In the genomic region with DNA sequence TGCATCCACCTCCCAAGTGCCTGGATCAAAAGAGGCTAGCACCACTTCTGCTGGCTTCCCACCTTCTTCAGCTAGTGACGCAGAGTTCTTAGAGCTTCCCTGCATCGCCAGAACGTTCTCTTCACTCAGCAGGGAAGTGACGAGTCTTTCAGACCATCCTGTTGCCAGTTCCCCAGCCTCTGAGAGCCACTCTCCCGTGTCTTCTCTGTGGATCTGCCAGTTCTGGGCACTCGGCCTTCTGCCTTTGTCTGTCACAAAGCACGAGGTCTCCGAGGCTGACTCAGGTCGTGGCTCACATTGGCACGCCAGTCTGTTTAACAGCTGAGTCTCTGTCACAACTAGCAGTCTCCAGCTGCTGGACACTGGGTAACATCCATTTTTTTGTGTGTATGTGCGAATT, we compare ENCODE assay signal across 8 mouse cellular contexts. TPM values are rescaled to one million over a fixed set of nuclear protein-coding genes. Genes with fewer than 3 reads are reported as not detected.
DNase-seq lines count a peak whose midpoint lies in the region; TF ChIP-seq lines count a peak whose summit lies in the region.

No protein-coding gene starts in this region.

- no peak for TF ChIP-seq POLR2A in cerebellum, adult 2 months (IDR thresholded peaks at IDR 0.05; ENCODE audit: borderline replicate concordance, insufficient read depth, low read length)

- H3K4me3 ChIP-seq in cerebellum, adult 2 months (replicated peaks; ENCODE audit: insufficient read depth, low read depth, low read length), result no peak overlapping the region
- H3K4me3 ChIP-seq in left cerebral cortex, adult 2 months, result no peak overlapping the region

- DNase-seq in cerebellum, adult 2 months, result peak; percentile 59 to 70
- DNase-seq in cerebellum, adult 9-10 months, result no peak
- DNase-seq in Muller cell, postnatal 12 days (ENCODE audit: inconsistent ontology term), result peak; percentile 93
- DNase-seq in heart, adult 8-10 months (ENCODE audit: low spot score), result peak; percentile 58
- DNase-seq in left cerebral cortex, adult 2 months (ENCODE audit: extremely low spot score in 1 of 2, low spot score in 2 of 2), result peak; percentile 38 to 45
- DNase-seq in kidney, adult 8-10 months, result no peak
- DNase-seq in urinary bladder, adult 18-20 months (ENCODE audit: low spot score in 2 of 2), result no peak
- DNase-seq in kidney, postnatal 25 days, result no peak

- H3K27ac ChIP-seq in cerebellum, adult 2 months (ENCODE audit: insufficient read depth, low read length), result no peak overlapping the region; the same call in 1 of the 2 replicates
- peak overlapping the region; percentile 61; the same call in 1 of the 2 replicates for H3K27ac ChIP-seq in left cerebral cortex, adult 2 months

- H3K4me1 ChIP-seq in cerebellum, adult 2 months (ENCODE audit: control insufficient read depth, insufficient read depth, low read length), result peaks cover 26% of the 10 kb centered on the region

- WGBS in cerebellum, adult 2 months, result 16% methylated on average over 11 of the region's 11 CpGs

- intact Hi-C loops in left cerebral cortex, adult 2 months (cut with DNase I), result loop anchor here (1.0 kb wide), 2 partner anchors 12 to 26 kb away; no protein-coding TSS in a partner anchor

- TF ChIP-seq CTCF in cerebellum, adult 2 months (IDR thresholded peaks at IDR 0.05; ENCODE audit: borderline replicate concordance, insufficient read depth, low read depth, low read length), result no peak
- no peak for TF ChIP-seq CTCF in left cerebral cortex, adult 2 months (IDR thresholded peaks at IDR 0.05)

- H3K27me3 ChIP-seq in cerebellum, adult 2 months (ENCODE audit: control insufficient read depth, insufficient read depth, low read length), result no peaks in the 10 kb centered on the region

RNA-seq across cellular contexts. Expression of a gene that starts 24.7 kb away (rescaled TPM):
- 86.8 and 93.2 TPM in 2 replicates for polyA plus RNA-seq in cerebellum, adult 2 months (2012; rRNA removed)
- total RNA-seq in heart, adult 8-10 months (2022), result 10 to 100 TPM; 81.6 to 92.4 (median 84.5) TPM
- 100 to 1,000 TPM; 228 to 270 TPM for total RNA-seq in left cerebral cortex, adult 2 months (2021)

Comparison
In these comparisons a context has a peak if more than half of its experiments do, and no peak if none do; other contexts are left out.
1. DNase-seq: peak in cerebellum, adult 2 months (2 of 2), Muller cell, postnatal 12 days (single experiment), heart, adult 8-10 months (single experiment) and left cerebral cortex, adult 2 months (2 of 2); none in cerebellum, adult 9-10 months (single experiment), kidney, adult 8-10 months (0 of 2), urinary bladder, adult 18-20 months (0 of 2) and kidney, postnatal 25 days (0 of 2).